Mouse (Mus musculus) kidney, embryonic 16.5 days (tissue): ENCODE results near the gene Kirrel3. TPM values are rescaled to one million over a fixed set of nuclear protein-coding genes. Genes with fewer than 3 reads are reported as not detected.

ENCODE experiments used
- ATAC-seq: fragments of 200-750 bp; cut with Nextera tagmentation; 2 replicates; pipeline ENCODE4 v1.8.0; 2017; ENCODE audit warnings: moderate TSS enrichment; ENCODE audit not compliant: low FRiP score, low TSS enrichment
- H3K27ac ChIP-seq: fragments of 300-500 bp; sonication (generic); 2 replicates; pipeline ENCODE4 v1.5.1; 2014; ENCODE audit warnings: low read length
- H3K27me3 ChIP-seq: fragments of 300-500 bp; sonication (generic); 2 replicates; pipeline ENCODE4 v1.6.1; 2014; ENCODE audit warnings: low read length, control low read depth, mixed read lengths; ENCODE audit not compliant: insufficient read depth
- H3K36me3 ChIP-seq: fragments of 300-500 bp; sonication (generic); 2 replicates; pipeline ENCODE4 v1.6.1; 2014; ENCODE audit warnings: low read length, control low read depth, mixed read lengths; ENCODE audit not compliant: insufficient read depth
- H3K4me1 ChIP-seq: fragments of 300-500 bp; sonication (generic); 2 replicates; pipeline ENCODE4 v1.6.1; 2014; ENCODE audit warnings: low read length, control low read depth, mixed read lengths; ENCODE audit not compliant: insufficient read depth
- H3K4me2 ChIP-seq: fragments of 300-500 bp; sonication (generic); replicated peaks from 2 replicates; pipeline ENCODE4 v1.6.1; 2014; ENCODE audit warnings: low read depth, low read length
- H3K4me3 ChIP-seq: fragments of 300-500 bp; sonication (generic); 2 replicates; pipeline ENCODE4 v1.5.1; 2014; ENCODE audit warnings: mild to moderate bottlenecking, low read length
- H3K9ac ChIP-seq: fragments of 300-500 bp; sonication (generic); replicated peaks from 2 replicates; pipeline ENCODE4 v1.6.1; 2014; ENCODE audit warnings: low read length
- H3K9me3 ChIP-seq: fragments of 300-500 bp; sonication (generic); 2 replicates; pipeline ENCODE4 v1.6.1; 2016; ENCODE audit warnings: low read length, control low read depth
- WGBS: fragments of 180-500 bp; shearing (Covaris S2); extraction: QIAGEN DNeasy Blood & Tissue Kit; methylation state at CpG from one replicate; pipeline ENCODE4 v1.1.7; 2014; 5-methylcytosine and 5-hydroxymethylcytosine counted together
- polyA plus RNA-seq: library from polyadenylated mRNA; unstranded; fragments of >200 nt; fragmentation: Nextera tagmentation; extraction: Ambion mirVana; gene quantifications from 2 replicates; pipeline ENCODE4 v1.2.1, GENCODE M21; 2015

The Kirrel3 gene
- polyA plus RNA-seq, 1 experiment from 2014 or later: 2.6 TPM

DNA sequence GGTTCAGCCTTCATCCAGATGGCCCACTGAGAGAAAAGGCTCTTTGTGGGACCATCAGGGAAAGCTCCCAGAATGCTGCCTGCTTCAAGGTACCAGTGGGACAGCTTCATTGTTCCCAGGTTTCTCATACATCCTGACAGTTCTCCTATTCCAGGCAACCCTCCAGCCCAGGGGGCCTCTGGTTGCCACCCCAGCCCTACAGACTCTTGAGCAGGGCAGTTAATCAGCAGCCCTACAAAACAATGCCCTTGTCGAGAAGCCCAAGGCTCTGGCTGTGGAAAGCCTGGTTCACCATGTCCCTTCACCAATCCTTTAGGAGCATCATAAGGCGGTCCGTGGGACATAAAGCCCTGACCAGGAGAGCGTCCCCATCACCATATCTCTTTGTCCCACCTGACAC, 567.0 kb downstream of the Kirrel3 start:
- 94% methylated on average over 4 of the region's 4 CpGs for WGBS

DNA sequence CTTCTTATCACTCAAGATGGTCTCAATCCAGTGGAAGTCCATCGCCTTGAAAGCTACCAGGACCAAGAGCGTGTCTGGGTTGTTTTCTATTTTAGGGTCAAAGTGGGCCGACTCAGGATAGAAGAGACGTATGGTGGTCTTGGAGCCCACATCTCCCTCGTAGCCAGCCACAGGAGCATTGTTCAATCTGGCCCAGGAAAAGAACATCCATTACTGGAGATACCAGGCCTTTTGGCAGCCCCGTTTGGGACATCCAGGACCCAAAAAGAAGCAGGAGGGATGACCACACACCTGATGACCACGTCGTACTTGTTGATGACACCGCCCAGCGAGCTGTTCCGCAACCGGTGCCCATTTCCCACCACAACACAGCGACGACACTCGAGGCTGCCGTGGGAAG, 567.4 kb downstream of the Kirrel3 start:
- H3K9me3 ChIP-seq: no peaks in the 10 kb centered on the region
- WGBS: 92% methylated on average over 16 of the region's 16 CpGs
- peaks cover 4% of the 10 kb centered on the region; the same call in 1 of the 2 replicates for H3K4me1 ChIP-seq
- no peak overlapping the region for H3K27ac ChIP-seq
- no peak overlapping the region for H3K4me3 ChIP-seq
- no peak overlapping the region for H3K4me2 ChIP-seq
- H3K36me3 ChIP-seq: peaks cover 5% of the 10 kb centered on the region; the same call in 1 of the 2 replicates
- ATAC-seq: no peak
- no peaks in the 10 kb centered on the region for H3K27me3 ChIP-seq
- H3K9ac ChIP-seq: no peak overlapping the region

More for the DNA sequence above, 567.0 kb downstream of the Kirrel3 start:
- Histone ChIP-seq H3K27ac (no peak overlapping the region), H3K9ac (no peak overlapping the region), H3K4me1 (peaks cover 4% of the 10 kb centered on the region; the same call in 1 of the 2 replicates), H3K4me2 (no peak overlapping the region), H3K36me3 (peaks cover 5% of the 10 kb centered on the region; the same call in 1 of the 2 replicates), H3K4me3 (no peak overlapping the region), H3K27me3 (no peaks in the 10 kb centered on the region), H3K9me3 (no peaks in the 10 kb centered on the region)
- ATAC-seq: no peak

DNA sequence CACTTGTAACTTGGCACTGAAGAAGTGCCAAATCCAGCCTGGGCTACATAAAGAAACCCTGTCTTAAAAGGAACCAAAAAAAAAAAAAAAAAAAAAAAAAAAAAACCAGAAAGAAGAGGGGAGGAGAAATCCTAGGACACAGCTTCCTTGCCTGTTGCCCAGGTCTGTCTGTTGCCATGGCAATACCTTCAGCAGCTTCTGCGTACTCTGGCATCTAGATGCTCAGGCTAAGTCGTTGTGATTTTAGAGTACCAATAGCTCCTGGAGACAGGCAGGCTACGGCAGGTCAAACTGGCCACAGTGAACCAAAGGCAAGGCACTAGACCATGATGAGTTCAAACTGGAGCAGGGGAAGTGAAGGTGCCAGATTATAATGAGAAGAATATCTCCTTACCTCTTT, 568.0 kb downstream of the Kirrel3 start:
- H3K4me1 ChIP-seq: peaks cover 4% of the 10 kb centered on the region; the same call in 1 of the 2 replicates
- no peak overlapping the region for H3K27ac ChIP-seq
- no peak overlapping the region for H3K9ac ChIP-seq
- H3K27me3 ChIP-seq: no peaks in the 10 kb centered on the region
- no peak overlapping the region for H3K4me3 ChIP-seq
- no peaks in the 10 kb centered on the region for H3K9me3 ChIP-seq
- H3K36me3 ChIP-seq: peaks cover 5% of the 10 kb centered on the region; the same call in 1 of the 2 replicates
- no peak for ATAC-seq
- WGBS: 87% methylated on average over 3 of the region's 3 CpGs
- H3K4me2 ChIP-seq: no peak overlapping the region

DNA sequence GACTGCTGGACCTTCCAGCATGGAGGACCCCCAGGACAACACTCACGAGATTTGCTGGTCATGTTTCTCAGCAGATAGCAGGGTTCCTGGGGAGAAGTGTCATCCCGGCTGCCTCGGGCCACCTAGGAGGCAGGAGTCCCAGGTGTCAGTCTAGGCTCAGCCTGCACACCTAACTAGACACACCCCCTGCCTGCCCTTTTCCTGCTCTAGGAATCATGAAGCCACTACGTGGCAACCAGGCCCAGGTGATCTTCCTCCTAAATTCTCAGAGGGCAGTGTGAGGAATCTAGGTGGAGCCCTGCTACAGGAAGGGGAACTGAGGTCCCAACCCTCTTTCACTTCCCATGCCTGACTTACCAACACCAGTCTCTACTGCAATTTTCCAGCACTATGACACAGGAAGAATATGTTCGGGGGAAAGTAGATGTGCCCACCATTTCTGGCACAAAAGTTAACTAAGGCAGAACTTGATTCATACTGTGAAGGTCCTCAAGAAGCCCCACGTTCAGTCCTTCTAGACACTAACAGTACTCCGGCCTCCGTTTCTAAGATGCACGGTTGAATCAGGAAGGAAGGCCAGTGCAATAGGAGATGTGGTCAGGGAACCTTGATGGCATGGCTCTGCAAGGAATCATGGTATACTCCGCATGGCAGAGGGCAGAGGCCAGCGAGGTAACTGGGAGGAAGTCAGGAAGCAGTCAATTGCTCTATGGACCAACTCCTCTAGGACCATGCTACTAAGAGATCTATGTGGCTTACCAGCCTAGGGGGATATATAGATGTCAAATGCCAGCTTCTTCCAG, 570.0 kb downstream of the Kirrel3 start:
- 87% methylated on average over 11 of the region's 11 CpGs for WGBS

DNA sequence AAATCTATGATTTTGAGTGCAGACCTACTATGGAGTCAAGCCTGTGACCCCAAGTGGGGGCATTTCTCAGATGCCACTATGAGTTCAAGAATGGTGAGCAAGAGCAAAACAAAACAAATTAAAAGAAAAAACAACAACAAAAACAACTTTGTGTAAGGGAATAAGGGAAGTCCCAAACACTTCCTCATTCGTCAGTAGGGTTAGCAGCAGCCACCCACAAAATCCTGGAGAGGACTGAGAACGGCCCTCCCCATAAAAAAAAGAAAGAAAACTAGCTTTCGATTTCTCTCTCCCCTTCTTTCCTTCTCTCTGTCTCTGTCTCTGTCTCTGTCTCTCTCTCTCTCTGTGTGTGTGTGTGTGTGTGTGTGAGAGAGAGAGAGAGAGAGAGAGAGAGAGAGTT, 570.9 kb downstream of the Kirrel3 start:
- Histone ChIP-seq H3K9me3 (no peaks in the 10 kb centered on the region), H3K27ac (no peak overlapping the region), H3K4me3 (no peak overlapping the region), H3K4me1 (no peaks in the 10 kb centered on the region), H3K27me3 (no peaks in the 10 kb centered on the region), H3K36me3 (peaks cover 5% of the 10 kb centered on the region; the same call in 1 of the 2 replicates), H3K9ac (no peak overlapping the region), H3K4me2 (no peak overlapping the region)
- no peak for ATAC-seq
- 93% methylated on average over 3 of the region's 3 CpGs for WGBS

More for the DNA sequence above, 570.0 kb downstream of the Kirrel3 start:
- Histone ChIP-seq H3K9me3 (no peaks in the 10 kb centered on the region), H3K36me3 (peaks cover 5% of the 10 kb centered on the region; the same call in 1 of the 2 replicates), H3K4me1 (no peaks in the 10 kb centered on the region), H3K9ac (no peak overlapping the region), H3K27me3 (no peaks in the 10 kb centered on the region), H3K27ac (no peak overlapping the region), H3K4me2 (no peak overlapping the region), H3K4me3 (no peak overlapping the region)
- ATAC-seq: no peak

DNA sequence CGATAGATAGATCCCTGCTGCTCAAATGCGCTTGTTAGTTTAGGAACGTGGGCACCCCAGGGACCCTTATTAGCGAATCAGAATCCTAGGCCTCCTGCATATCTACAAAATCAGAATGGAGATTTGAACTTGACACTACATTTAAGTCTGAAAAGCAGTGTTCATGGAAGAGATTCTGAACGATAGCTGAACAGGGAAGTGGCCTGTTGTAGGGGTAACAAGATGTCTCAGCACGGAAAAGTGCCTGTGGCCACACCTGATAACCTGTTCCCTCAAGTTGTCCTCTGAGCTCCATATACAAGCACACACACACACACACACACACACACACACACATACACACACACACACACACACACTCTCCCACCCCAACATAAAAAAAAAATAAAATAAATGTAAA, 571.9 kb downstream of the Kirrel3 start:
- Histone ChIP-seq H3K27me3 (no peaks in the 10 kb centered on the region), H3K9me3 (no peaks in the 10 kb centered on the region), H3K27ac (no peak overlapping the region), H3K4me2 (no peak overlapping the region), H3K4me3 (no peak overlapping the region), H3K4me1 (no peaks in the 10 kb centered on the region), H3K9ac (no peak overlapping the region), H3K36me3 (peaks cover 5% of the 10 kb centered on the region; the same call in 1 of the 2 replicates)
- WGBS: 88% methylated on average over 6 of the region's 6 CpGs
- ATAC-seq: no peak

DNA sequence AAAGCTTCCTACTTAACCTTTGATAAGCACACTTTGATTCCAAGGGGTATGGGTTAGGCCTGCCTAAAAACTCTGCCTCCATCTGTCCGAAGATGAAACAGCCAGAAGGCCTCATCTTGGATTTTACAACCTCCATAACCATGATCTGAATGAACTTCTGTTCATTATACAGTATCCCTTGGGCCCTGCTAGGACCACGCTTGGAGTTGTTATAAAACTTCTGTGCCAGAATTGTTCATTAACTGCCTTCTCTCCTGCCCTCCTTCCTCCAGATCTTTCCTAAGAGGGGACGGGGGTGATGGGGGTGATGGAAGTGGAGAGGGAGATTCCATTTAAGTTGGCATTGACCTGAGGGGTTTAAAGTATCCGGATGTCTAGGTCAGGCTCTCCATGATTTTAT, 572.5 kb downstream of the Kirrel3 start:
- no peak overlapping the region for H3K4me2 ChIP-seq
- no peak overlapping the region for H3K27ac ChIP-seq
- H3K4me1 ChIP-seq: no peaks in the 10 kb centered on the region
- no peaks in the 10 kb centered on the region for H3K27me3 ChIP-seq
- H3K4me3 ChIP-seq: no peak overlapping the region
- 78% methylated on average over 4 of the region's 4 CpGs for WGBS
- H3K36me3 ChIP-seq: peaks cover 1% of the 10 kb centered on the region; the same call in 1 of the 2 replicates
- ATAC-seq: no peak
- H3K9me3 ChIP-seq: no peaks in the 10 kb centered on the region
- H3K9ac ChIP-seq: no peak overlapping the region

DNA sequence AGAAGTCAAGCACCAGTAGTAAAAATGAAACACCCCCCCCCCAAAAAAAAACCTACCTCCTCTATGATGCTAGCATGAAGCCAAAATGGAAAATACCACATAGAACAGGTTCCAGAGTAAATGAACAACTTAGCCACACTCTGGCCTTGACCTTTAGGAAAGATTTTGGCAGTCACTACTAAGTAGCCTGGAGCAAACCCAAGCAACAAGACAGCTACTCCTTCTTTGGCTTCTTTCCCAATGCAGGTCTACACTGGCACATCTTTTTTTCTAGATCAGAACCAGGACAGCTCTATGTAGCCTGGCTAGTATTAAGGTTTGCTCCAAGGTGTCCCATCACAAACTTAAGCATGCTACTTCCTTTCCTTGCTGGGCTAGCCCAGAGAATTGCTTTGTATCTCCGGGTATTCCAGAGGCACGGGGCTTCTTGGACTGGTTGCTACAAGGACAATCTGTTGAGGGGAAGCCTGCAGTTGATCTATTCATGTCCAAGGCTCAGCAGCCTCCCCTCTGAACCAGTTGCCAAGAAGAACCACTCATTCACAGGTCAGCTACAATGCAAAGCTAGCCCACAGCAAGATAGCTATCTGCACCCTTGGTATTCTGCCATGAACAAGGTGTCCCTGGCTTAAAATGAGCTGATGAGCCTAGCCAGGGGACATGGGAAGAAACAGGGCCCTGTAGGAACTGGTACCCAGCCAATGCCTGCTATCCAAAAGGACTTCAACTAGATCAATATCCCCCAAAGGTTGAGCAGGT, 573.1 kb downstream of the Kirrel3 start:
- no peaks in the 10 kb centered on the region for H3K36me3 ChIP-seq
- no peak for ATAC-seq
- 92% methylated on average over 2 of the region's 2 CpGs for WGBS
- H3K9me3 ChIP-seq: no peaks in the 10 kb centered on the region
- no peaks in the 10 kb centered on the region for H3K27me3 ChIP-seq
- H3K4me3 ChIP-seq: no peak overlapping the region
- H3K4me1 ChIP-seq: no peaks in the 10 kb centered on the region
- no peak overlapping the region for H3K4me2 ChIP-seq
- no peak overlapping the region for H3K27ac ChIP-seq
- H3K9ac ChIP-seq: no peak overlapping the region

DNA sequence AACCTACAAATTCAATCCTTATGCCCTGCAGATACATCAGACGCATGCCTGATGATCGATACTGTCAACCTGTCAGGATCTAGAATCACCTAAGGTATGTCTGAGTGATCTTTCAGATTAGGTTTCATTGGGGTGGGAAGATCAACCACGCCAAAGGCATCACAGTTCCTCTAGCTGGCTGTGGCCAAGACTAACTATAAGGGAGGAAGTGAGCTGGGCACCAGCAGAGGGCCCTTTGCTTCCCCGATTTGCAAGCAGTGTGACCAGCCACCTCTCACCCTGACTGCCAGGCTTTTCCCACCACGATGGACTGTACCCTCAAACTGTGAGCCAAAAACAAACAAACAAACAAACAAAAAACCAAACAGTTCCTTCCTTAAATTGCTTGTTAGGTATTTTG, 574.2 kb downstream of the Kirrel3 start:
- no peak overlapping the region for H3K4me3 ChIP-seq
- WGBS: 85% methylated on average over 5 of the region's 5 CpGs
- no peaks in the 10 kb centered on the region for H3K36me3 ChIP-seq
- ATAC-seq: no peak
- H3K4me2 ChIP-seq: no peak overlapping the region
- H3K4me1 ChIP-seq: no peaks in the 10 kb centered on the region
- no peak overlapping the region for H3K27ac ChIP-seq
- H3K9me3 ChIP-seq: no peaks in the 10 kb centered on the region
- H3K27me3 ChIP-seq: no peaks in the 10 kb centered on the region
- H3K9ac ChIP-seq: no peak overlapping the region

DNA sequence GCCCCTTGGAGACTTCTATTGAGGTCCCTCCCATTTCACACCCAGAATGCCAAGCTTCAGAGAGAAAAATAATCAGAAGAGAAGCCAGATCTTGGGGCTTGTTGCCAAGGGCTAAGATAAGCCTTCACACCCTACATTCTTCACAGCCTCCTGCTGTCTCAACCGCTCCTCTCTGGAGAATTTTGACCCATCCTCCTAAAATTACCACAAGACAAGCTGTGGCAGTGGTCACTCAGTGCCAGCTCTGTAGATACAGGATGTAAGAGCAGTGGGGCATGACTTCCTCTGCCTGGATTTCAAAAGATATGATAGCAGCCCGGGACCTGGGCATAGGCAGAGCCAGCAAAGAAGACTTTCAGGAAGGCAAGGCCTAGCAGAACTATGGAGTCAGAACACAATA, 575.8 kb downstream of the Kirrel3 start:
- no peak overlapping the region for H3K4me2 ChIP-seq
- WGBS: 53% methylated on average over 2 of the region's 2 CpGs
- H3K4me3 ChIP-seq: no peak overlapping the region
- no peak overlapping the region for H3K27ac ChIP-seq
- H3K4me1 ChIP-seq: no peaks in the 10 kb centered on the region
- no peaks in the 10 kb centered on the region for H3K27me3 ChIP-seq
- ATAC-seq: no peak
- H3K9me3 ChIP-seq: no peaks in the 10 kb centered on the region
- H3K36me3 ChIP-seq: no peaks in the 10 kb centered on the region
- no peak overlapping the region for H3K9ac ChIP-seq
